Mouse (Mus musculus) ES-Bruce4 (cell line): ENCODE measurements around the gene Styx.

Source experiments
- CTCF ChIP-seq: IDR thresholded peaks from one replicate; pipeline ENCODE4 v1.8.1; 2011; ENCODE audit warnings: low read depth, low read length
- EP300 ChIP-seq: IDR thresholded peaks from 2 replicates; pipeline ENCODE4 v1.6.1; 2011; ENCODE audit warnings: low read depth, low read length; ENCODE audit not compliant: insufficient read depth
- POLR2A ChIP-seq: IDR thresholded peaks from one replicate; pipeline ENCODE4 v1.8.1; 2011; ENCODE audit warnings: low read length; ENCODE audit not compliant: insufficient read depth

DNA sequence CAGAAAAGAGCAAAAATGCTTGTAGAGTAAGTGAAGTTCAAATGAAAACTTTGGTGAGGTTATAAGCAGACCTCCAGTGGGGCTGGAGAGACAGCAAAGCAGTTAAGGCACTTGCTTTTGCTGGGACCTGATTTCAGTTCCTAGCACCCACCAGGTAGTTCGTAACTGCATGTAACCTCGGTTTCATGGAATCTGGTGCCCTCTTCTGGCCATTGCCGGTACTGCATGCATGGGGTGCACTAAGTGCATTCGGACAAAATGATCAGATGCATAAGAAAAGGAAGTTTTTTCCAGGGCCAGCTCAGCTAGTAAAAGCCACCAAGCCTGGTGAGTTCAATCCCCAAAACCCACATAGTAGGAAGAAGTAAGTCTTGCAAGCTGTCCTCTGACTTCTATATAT is 81.1 kb downstream of the Styx start:
- peak; percentile 73 for TF ChIP-seq CTCF
- no peak for TF ChIP-seq POLR2A
- no peak for TF ChIP-seq EP300
